Mouse (Mus musculus) intestine, embryonic 14.5 days (tissue): ENCODE results near the gene Rimkla. TPM values are rescaled to one million over a fixed set of nuclear protein-coding genes. Genes with fewer than 3 reads are reported as not detected.

ENCODE experiments used
- ATAC-seq: fragments of 200-750 bp; cut with Nextera tagmentation; replicated peaks from 2 replicates; pipeline ENCODE4 v1.8.0; 2017; ENCODE audit warnings: low read depth, moderate number of reproducible peaks, moderate TSS enrichment, moderate library complexity; ENCODE audit not compliant: low FRiP score, low TSS enrichment
- DNase-seq: peaks from one replicate; pipeline ENCODE4 v3.0.0-alpha.2; 2018; ENCODE audit warnings: low spot score
- H3K27ac ChIP-seq: fragments of 300-500 bp; sonication (generic); 2 replicates; pipeline ENCODE4 v1.5.1; 2014; ENCODE audit warnings: low read depth, mild to moderate bottlenecking, control low read depth
- H3K27me3 ChIP-seq: fragments of 300-500 bp; sonication (generic); replicated peaks from 2 replicates; pipeline ENCODE4 v1.6.1; 2014; ENCODE audit warnings: low read length, control low read depth; ENCODE audit not compliant: control insufficient read depth, insufficient read depth
- H3K36me3 ChIP-seq: fragments of 300-500 bp; sonication (generic); 2 replicates; pipeline ENCODE4 v1.6.1; 2014; ENCODE audit warnings: low read length, control low read depth; ENCODE audit not compliant: control insufficient read depth, insufficient read depth
- H3K4me1 ChIP-seq: fragments of 300-500 bp; sonication (generic); replicated peaks from 2 replicates; pipeline ENCODE4 v1.6.1; 2014; ENCODE audit warnings: low read length, control low read depth, mixed read lengths; ENCODE audit not compliant: control insufficient read depth, insufficient read depth
- H3K4me2 ChIP-seq: fragments of 300-500 bp; sonication (generic); 2 replicates; pipeline ENCODE4 v1.6.1; 2014; ENCODE audit warnings: low read length
- H3K4me3 ChIP-seq: fragments of 300-500 bp; sonication (generic); 2 replicates; pipeline ENCODE4 v1.5.1; 2014; ENCODE audit warnings: low read depth, low read length, control low read depth, mixed read lengths
- H3K9ac ChIP-seq: fragments of 300-500 bp; sonication (generic); 2 replicates; pipeline ENCODE4 v1.6.1; 2014; ENCODE audit warnings: mild to moderate bottlenecking, low read length
- H3K9me3 ChIP-seq: fragments of 300-500 bp; sonication (generic); 2 replicates; pipeline ENCODE4 v1.6.1; 2016; ENCODE audit warnings: low read length, control low read depth; ENCODE audit not compliant: control insufficient read depth
- WGBS: fragments of 180-500 bp; shearing (Covaris S2); extraction: QIAGEN DNeasy Blood & Tissue Kit; methylation state at CpG from one replicate; pipeline ENCODE4 v1.1.7; 2014; 5-methylcytosine and 5-hydroxymethylcytosine counted together
- polyA plus RNA-seq: library from polyadenylated mRNA; unstranded; fragments of >200 nt; fragmentation: Nextera tagmentation; extraction: Ambion mirVana; gene quantifications from 2 replicates; pipeline ENCODE4 v1.2.1, GENCODE M21; 2014

Rimkla gene
- polyA plus RNA-seq, 1 experiment from 2014 or later, result 1.0 TPM

DNA sequence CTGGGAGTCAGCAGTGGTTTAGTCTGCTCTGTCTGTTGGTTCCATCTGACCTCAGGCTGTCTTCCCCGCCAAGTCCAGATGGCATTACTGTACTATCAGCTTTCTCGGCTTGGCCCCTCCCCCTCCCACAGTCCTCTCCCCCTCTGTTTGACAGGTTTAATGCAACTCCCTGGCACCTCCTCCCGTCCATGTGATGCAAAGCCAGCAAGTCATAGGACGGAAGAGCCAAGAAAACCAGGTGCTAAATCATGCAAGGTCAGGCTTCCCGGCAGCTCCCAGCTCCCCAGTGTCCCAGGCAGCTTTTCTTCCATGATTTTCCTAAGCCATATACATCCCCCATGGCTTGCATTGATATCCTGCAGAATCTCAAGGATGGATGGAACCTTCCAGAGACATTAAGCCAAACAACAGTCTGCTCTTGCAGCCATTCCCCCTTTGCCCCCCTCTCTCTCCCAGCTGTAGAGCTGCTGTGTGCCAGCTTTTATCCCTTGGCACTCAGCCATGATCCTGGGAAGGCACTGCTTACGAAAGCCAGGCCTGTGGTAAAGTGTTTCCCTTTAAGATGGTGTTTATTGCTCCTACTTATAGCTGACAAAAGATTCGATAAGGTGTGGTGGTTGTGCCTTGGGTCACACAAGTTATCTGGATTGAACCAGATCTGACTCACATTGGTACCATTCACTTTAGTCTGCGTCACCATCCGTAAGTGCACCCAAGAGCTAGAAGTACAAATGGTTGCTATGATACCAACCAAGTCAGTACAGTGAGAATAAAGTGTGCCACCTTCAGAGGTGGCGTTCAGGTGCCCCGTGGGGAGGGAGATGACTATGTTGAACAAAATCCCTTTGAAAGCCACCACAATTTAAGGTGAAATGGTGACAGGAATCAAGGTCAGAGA is 29.3 kb downstream of the Rimkla start:
- Histone ChIP-seq H3K36me3 (no peaks in the 10 kb centered on the region), H3K27me3 (no peaks in the 10 kb centered on the region), H3K27ac (0 out of 2 replicates have a peak overlapping the region, but pooled peaks have one; percentile 6), H3K4me3 (no peak overlapping the region), H3K4me2 (0 out of 2 replicates have a peak overlapping the region, but pooled peaks have one; percentile 5), H3K4me1 (peaks cover 13% of the 10 kb centered on the region), H3K9ac (no peak overlapping the region), H3K9me3 (no peaks in the 10 kb centered on the region)
- DNase-seq (peak; percentile 60), ATAC-seq (peak; percentile 77)
- WGBS, result 38% methylated on average over 11 of the region's 11 CpGs

DNA sequence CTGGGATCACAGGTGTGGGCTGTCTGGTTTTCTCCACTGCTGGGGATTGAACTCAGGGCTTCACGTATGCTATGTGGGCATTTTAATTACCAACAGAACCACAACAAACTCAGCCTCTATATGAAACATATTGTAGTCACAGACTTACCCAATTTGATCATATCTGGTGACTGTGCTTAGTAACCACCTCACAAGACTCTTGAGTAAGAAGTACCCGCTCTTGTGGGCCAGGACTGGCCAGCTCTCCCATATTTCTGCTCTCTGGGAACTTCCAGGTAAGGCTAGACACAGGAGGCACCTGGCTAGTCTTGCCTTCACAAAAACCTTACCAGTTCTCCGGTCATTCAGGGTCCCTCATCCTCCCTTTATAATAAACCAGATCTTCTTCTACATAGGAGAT is 30.0 kb downstream of the Rimkla start:
- WGBS, result 79% methylated on average over 3 of the region's 3 CpGs
- Histone ChIP-seq H3K4me2 (no peak overlapping the region), H3K27me3 (no peaks in the 10 kb centered on the region), H3K4me1 (peaks cover 13% of the 10 kb centered on the region), H3K36me3 (no peaks in the 10 kb centered on the region), H3K9ac (no peak overlapping the region), H3K27ac (no peak overlapping the region), H3K9me3 (no peaks in the 10 kb centered on the region), H3K4me3 (no peak overlapping the region)
- DNase-seq (no peak), ATAC-seq (no peak)

DNA sequence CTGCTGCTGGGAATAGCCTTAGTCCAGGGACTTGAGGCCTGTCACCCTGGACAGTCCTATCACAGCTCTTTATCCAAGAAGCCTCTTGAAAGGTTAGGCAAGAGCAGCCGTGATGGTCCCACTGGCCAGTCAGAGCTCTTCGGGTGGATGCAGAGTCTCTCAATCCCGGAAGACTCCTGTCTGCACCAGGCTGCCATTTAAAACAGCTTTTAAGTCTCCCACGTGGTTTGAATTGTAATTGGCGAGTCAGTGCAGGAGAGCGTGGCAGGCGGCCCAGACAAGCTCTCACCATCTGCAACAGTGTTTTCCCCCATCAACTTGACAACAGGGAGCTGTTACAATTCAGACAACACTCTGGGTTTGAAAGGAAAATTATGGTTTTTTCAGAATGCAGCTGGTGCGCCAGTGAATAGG is 31.7 kb downstream of the Rimkla start:
- Histone ChIP-seq H3K4me1 (peaks cover 13% of the 10 kb centered on the region), H3K27ac (no peak overlapping the region), H3K4me2 (no peak overlapping the region), H3K4me3 (no peak overlapping the region), H3K27me3 (no peaks in the 10 kb centered on the region), H3K9me3 (no peaks in the 10 kb centered on the region), H3K36me3 (no peaks in the 10 kb centered on the region), H3K9ac (no peak overlapping the region)
- DNase-seq (no peak), ATAC-seq (no peak)
- WGBS, result 46% methylated on average over 8 of the region's 8 CpGs

DNA sequence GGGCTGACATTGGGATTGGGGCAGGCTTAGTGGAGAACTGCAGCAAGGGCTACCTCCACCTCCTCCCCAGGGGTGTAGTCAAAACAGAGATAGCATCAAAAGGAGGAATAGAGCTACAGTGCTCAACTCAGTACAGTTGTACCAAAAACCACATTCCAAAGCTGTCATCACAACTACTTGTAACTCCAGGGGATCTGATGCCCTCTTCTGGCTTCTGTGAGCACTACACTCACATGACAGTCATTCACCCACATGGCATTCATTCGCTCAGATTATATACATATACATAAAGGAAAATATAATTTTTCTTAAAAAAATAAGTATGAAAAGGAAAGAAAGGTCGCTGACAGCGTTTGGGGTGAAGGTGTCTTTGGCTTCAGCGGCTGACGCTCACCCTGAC is 32.1 kb downstream of the Rimkla start:
- no peak overlapping the region for H3K4me2 ChIP-seq
- no peak for ATAC-seq

DNA sequence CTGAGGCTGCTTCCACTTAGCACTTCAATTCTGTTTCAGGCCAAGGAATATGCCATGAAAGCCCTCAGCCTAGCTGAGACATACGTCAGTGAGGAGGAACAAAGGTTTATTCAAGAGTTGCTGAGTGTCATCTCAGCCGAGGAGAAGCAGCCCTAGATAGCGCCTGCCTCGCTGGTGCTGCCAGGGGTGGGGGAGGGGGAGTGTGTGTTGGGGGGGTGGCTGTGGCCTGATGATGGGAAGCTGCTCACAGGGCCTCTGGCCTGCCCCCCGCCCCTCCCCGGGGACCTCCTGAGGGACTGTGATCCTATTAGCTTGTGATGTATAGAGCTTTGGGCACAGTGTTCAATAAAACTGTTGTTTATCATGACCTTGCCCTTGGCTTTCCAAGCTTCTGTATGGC is 38.9 kb downstream of the Rimkla start:
- ATAC-seq, result no peak
- H3K4me2 ChIP-seq, result no peak overlapping the region
- H3K36me3 ChIP-seq, result no peaks in the 10 kb centered on the region
- H3K9me3 ChIP-seq, result no peaks in the 10 kb centered on the region
- H3K9ac ChIP-seq, result no peak overlapping the region
- 0 out of 2 replicates have a peak, but pooled peaks cover 3% of the 10 kb centered on the region for H3K4me1 ChIP-seq
- 13% methylated on average over 6 of the region's 6 CpGs for whole genome bisulfite sequencing
- H3K27ac ChIP-seq, result no peak overlapping the region
- H3K27me3 ChIP-seq, result no peaks in the 10 kb centered on the region
- H3K4me3 ChIP-seq, result no peak overlapping the region
- no peak for DNase-seq

More for the DNA sequence above, 32.1 kb downstream of the Rimkla start:
- Histone ChIP-seq H3K9ac (no peak overlapping the region), H3K27ac (no peak overlapping the region), H3K4me3 (no peak overlapping the region), H3K9me3 (no peaks in the 10 kb centered on the region), H3K27me3 (no peaks in the 10 kb centered on the region), H3K36me3 (no peaks in the 10 kb centered on the region), H3K4me1 (peaks cover 13% of the 10 kb centered on the region)
- 69% methylated on average over 5 of the region's 5 CpGs for WGBS
- DNase-seq, result no peak

DNA sequence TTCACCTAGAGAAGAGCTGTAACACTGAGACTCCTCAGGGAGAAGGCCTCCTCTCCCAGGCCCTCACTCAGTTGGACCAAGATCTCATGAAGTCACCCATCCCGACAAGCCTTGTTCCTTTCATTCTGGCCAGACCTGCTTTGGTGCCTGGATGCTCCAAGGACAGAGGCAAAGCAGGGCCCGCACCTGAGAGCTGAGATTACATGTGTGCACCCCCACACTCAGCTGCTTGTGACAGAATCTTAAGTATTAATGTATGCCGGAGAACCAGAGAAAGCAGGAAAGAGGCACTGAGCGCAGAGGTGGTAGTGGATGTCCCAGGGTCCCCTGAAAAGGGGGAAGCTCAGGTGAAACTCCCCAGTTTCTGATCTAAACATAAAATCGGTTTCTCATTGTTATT is 39.3 kb downstream of the Rimkla start:
- ATAC-seq, result no peak
- Histone ChIP-seq H3K4me3 (no peak overlapping the region), H3K4me1 (0 out of 2 replicates have a peak, but pooled peaks cover 3% of the 10 kb centered on the region), H3K9ac (no peak overlapping the region), H3K27ac (no peak overlapping the region), H3K36me3 (no peaks in the 10 kb centered on the region), H3K4me2 (no peak overlapping the region), H3K9me3 (no peaks in the 10 kb centered on the region), H3K27me3 (no peaks in the 10 kb centered on the region)
- 54% methylated on average over 5 of the region's 5 CpGs for WGBS
- no peak for DNase-seq

DNA sequence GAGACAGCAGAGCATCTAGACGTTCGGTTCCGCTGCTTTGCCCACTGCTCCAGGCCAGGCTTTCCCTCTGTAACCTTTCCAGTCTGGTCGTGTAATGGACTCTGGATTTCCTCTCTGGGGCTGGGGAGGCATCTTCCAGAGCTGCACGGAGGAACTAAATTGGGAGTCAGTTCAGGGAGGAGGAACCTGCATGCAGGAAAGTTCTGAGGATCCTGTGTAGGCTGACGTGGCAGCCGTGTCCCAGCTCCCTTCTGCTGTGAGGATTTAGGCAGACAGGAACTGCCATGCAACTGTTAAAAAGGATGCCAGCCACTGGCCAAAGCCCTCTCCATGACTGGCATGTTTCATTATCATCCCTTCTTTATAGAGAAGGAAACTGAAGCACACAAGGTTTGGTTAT is 42.0 kb downstream of the Rimkla start:
- H3K9ac ChIP-seq, result no peak overlapping the region
- 68% methylated on average over 7 of the region's 7 CpGs for WGBS
- no peaks in the 10 kb centered on the region for H3K27me3 ChIP-seq
- H3K9me3 ChIP-seq, result no peaks in the 10 kb centered on the region
- 0 out of 2 replicates have a peak, but pooled peaks cover 3% of the 10 kb centered on the region for H3K4me1 ChIP-seq
- no peak overlapping the region for H3K4me2 ChIP-seq
- no peak for ATAC-seq
- no peak for DNase-seq
- H3K4me3 ChIP-seq, result no peak overlapping the region
- H3K36me3 ChIP-seq, result no peaks in the 10 kb centered on the region
- no peak overlapping the region for H3K27ac ChIP-seq

DNA sequence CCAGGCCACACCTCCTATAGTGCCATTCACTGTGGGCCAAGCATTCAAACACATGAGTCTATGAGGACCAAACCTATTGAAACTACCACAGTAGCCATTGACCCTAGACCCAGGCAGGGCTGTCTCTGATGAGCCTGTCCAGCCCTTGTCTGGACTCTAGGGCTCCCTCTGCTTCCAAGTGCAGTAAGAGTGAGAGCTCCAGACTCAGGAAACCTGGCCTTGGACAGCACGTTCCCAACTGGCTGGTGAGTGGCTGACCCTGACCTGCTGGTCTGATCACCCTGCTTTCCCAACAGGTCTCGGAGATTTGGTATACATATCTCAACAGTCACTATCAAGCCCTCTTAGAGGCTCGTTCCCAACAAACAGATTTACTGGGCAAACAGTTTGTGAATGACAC is 44.6 kb downstream of the Rimkla start:
- WGBS, result 71% methylated on average over 3 of the region's 3 CpGs
- Histone ChIP-seq H3K9ac (no peak overlapping the region), H3K27ac (no peak overlapping the region), H3K4me1 (no peaks in the 10 kb centered on the region), H3K4me2 (no peak overlapping the region), H3K27me3 (no peaks in the 10 kb centered on the region), H3K36me3 (no peaks in the 10 kb centered on the region), H3K9me3 (no peaks in the 10 kb centered on the region), H3K4me3 (no peak overlapping the region)
- DNase-seq (no peak), ATAC-seq (no peak)

DNA sequence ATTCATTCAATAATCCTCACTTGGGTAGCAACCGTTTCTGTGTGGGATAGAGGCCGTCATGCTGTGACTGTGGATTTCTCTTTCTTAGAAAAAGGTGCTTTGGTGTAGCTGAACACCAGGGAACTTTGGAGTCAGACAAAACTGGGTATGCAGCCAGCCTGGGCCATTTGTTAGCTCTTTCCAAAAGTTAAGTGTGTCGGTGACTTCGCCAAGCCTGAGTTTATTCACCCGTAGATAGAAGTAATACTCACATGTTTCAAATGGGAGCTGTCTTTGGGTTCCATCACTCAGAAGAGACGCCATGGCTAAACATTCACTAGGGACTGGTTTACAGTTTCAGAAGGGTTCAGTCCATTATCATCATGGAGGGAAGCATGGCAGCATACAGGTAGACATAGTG is 45.2 kb downstream of the Rimkla start:
- WGBS, result 89% methylated on average over 6 of the region's 6 CpGs
- ATAC-seq (no peak), DNase-seq (no peak)
- H3K27me3 ChIP-seq, result no peaks in the 10 kb centered on the region
- H3K9ac ChIP-seq, result no peak overlapping the region
- H3K4me3 ChIP-seq, result no peak overlapping the region
- no peaks in the 10 kb centered on the region for H3K9me3 ChIP-seq
- no peaks in the 10 kb centered on the region for H3K36me3 ChIP-seq
- no peak overlapping the region for H3K4me2 ChIP-seq
- H3K27ac ChIP-seq, result no peak overlapping the region
- H3K4me1 ChIP-seq, result no peaks in the 10 kb centered on the region
